Mouse (Mus musculus) frontal cortex, postnatal 25 days (tissue): Measurements from ENCODE around the gene Zic5.

ENCODE experiments used
- DNase-seq, 2 experiments: peaks; one replicate each; pipeline ENCODE4 v3.0.0; 2022; ENCODE audit warnings: low spot score in 2 of 2

Gene Zic5

GRCm38 (mm10) chr14:122427654-122428053 is 37.8 kb downstream of the Zic5 start:
- DNase-seq = no peak

GRCm38 (mm10) chr14:122427204-122427560 is 38.3 kb downstream of the Zic5 start:
- no peak for DNase-seq

DNA sequence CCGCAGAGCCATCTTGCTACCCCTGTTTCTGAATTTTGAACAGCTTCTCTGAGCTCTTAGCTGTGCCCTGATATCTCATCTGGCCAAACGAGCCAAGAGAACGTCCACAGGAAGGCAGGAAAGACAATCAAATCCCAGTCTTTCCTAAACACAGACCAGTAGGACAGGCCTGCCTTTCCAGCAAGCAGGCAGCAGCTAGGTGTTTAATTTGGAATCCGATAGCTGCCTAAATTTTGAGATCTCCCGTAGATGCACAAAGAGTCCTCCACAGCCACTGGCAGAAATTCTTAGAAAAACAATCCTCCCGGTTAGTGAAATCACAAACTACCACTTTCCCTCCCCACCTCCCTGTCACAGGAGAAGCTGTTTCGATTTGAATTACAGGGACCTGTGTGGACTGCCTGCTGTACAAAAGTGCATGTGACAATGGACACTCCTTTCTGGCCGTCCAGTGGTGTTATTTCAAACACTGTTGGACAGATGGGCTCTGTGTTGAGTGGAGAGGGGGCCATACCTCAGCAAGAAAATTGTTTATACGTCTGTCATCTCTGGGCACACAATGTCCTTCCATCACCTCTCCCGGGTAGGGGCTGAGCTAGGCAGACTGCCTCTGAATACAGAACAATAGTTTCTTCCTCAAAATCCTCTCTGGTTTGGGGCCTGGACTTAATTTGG is 38.8 kb downstream of the Zic5 start:
- DNase-seq = no peak

GRCm38 (mm10) chr14:122424441-122424840 is 41.0 kb downstream of the Zic5 start:
- no peak for DNase-seq

- no peak for DNase-seq
These were observed 49.2 kb downstream of the Zic5 start for GRCm38 (mm10) chr14:122416166-122416771.

- DNase-seq = no peak
These were observed 50.7 kb downstream of the Zic5 start for GRCm38 (mm10) chr14:122414786-122415185.

DNA sequence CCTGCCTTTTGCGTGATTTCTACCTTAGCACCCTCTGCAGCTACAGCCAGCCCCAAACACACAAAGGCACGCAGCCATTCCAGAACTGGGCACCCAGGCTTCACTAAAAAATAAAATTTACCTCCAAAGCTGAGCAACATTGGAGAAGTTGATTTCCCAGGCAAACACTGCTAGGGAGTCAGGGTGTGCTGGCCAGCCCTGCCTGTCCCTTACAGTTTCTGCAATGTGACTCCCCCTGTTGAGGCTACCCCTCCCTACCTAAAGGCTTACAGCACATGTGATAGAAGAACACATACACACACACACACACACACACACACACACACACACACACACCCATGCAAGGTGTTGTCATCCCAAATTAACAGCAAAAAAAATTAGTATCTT is 51.9 kb downstream of the Zic5 start:
- DNase-seq = no peak

GRCm38 (mm10) chr14:122412841-122413541 is 52.5 kb downstream of the Zic5 start:
- no peak for DNase-seq
